Mouse (Mus musculus) mature B cell (primary cell): ENCODE data around the gene Ttbk1.

Source experiments
- in situ Hi-C: fragments of 300-500 bp; cut with MboI; formaldehyde crosslinking; loops from 2 replicates; pipeline ENCODE4 v1.14.3; 2019

The Ttbk1 gene

GRCm38 (mm10) chr17:46408478-46408877 lies 79.0 kb downstream of the Ttbk1 start:
- in situ Hi-C loops: loop anchor here (5.0 kb wide), 1 partner anchor 141 kb away; no protein-coding TSS in a partner anchor

DNA sequence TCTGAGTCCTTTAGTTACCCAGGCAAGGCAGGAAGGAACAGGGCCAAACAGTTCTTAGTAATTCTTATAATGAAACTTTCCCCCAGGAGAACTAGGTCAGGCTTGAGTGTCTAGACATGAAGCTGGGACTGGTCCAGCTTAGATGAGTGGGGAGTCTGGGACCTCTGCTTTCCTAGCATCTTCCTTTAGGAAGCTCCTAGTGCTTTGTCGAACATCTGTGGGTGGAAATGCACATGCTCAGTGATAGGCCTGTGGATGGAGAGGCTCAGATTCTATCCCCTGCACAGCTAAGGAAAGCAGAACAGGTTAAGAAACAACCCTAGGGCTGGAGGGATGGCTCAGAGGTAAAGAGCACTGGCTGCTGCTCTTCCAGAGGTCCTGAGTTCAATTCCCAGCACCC lies 92.8 kb downstream of the Ttbk1 start:
- in situ Hi-C loops: no loop called here

DNA sequence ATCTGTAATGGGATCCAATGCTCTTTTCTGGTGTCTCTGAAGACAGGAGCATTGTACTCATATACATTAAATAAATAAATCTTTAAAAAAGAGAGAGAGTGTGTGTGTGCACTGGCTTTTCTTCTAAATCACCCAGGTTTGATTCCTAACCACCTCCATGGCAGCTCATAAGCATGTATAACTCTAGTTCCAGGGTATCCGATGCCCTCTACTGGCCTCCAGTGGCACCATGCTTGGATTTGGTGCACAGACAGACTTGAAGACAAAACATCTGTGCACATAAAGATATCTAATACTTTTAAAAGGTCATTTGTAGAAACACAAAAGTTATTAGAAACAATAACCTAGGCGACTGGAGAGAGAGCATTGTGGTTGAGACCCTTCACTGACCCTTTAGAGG lies 94.5 kb downstream of the Ttbk1 start:
- in situ Hi-C loops: no loop called here
